Mouse (Mus musculus): ENCODE measurements around the gene Cpxm1. TPM values are rescaled to one million over a fixed set of nuclear protein-coding genes. Genes with fewer than 3 reads are reported as not detected.

The Cpxm1 gene
- polyA plus RNA-seq (2014; fragmentation: Nextera tagmentation; extraction: Ambion mirVana) = 22.0 and 26.2 TPM in 2 replicates

DNA sequence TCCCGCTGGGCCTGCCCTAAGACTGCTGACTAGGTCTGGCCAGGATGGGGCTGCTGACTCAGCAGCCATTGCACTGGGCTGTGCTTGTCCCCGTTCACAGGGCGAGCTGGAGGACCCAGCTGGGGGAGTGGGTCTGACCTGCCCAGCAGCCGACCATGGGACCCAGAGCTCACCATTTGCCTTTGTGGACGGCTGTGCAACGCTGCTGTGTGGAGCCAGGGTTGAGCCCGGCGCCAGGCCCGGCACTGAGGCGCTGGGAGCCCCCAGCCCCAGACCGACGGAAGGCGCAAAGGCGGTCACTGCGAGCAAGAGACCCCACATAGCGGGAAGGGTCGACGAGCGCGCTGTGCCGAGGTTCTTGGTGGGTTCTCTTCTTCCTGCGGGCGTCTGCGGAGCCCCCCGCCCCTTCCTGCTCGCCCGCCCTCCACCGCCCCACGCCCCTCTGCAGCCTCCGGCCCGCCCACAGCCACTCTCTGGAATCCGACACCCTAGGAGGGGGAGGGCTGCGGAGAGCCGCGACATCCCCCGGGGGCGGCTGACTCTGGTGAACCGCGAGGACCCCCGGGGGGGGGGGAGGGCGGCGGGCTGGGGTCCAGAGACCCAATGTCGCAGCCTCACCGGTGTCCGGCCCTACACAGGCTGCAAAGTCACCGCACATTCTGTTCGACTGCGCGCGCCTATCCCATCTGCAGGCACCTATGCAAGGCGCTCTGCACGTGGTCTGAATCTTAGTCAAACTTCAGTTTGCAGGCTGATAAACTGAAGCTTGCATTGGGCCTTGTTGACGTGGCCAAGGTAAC, at the start of gene Cpxm1:
Cpxm1 (minus strand) TSS at position 389 of the 800 bp plus-strand sequence.
- peak; percentile 65 for ATAC-seq (ENCODE audit: insufficient number of reproducible peaks, insufficient read depth, low FRiP score, low read depth)
- Histone ChIP-seq H3K27me3 (ENCODE audit: control insufficient read depth, insufficient read depth, low read length) (0 out of 2 replicates have a peak, but pooled peaks cover 14% of the 10 kb centered on the region), H3K36me3 (ENCODE audit: control insufficient read depth, insufficient read depth, low read length) (0 out of 2 replicates have a peak, but pooled peaks cover 11% of the 10 kb centered on the region), H3K4me3 (ENCODE audit: control insufficient read depth in 1 of 2, insufficient read depth in 1 of 2, low read depth in 1 of 2, low read length in 2 of 2) (peak within 1 kb of the TSS; percentile 65 to 69), H3K4me2 (ENCODE audit: low read length) (peak within 1 kb of the TSS; percentile 97), H3K4me1 (ENCODE audit: control insufficient read depth in 2 of 2, insufficient read depth in 2 of 2, low read length in 2 of 2) (peaks cover 6 to 7% of the 10 kb centered on the region in 2 experiments; a peak in 2 of 4 replicates), H3K9ac (ENCODE audit: low read length) (peak within 1 kb of the TSS; percentile 78), H3K9me3 (ENCODE audit: control insufficient read depth, low read length) (no peaks in the 10 kb centered on the region), H3K27ac (replicated peaks in 1 of 2; ENCODE audit: control insufficient read depth in 1 of 2, insufficient read depth in 1 of 2, low read depth in 2 of 2, low read length in 2 of 2) (peak within 1 kb of the TSS in 1 of 2 experiments; percentile 33; a peak in 1 of 4 replicates)
- WGBS = under 1% methylated on average over 43 of the region's 53 CpGs

DNA sequence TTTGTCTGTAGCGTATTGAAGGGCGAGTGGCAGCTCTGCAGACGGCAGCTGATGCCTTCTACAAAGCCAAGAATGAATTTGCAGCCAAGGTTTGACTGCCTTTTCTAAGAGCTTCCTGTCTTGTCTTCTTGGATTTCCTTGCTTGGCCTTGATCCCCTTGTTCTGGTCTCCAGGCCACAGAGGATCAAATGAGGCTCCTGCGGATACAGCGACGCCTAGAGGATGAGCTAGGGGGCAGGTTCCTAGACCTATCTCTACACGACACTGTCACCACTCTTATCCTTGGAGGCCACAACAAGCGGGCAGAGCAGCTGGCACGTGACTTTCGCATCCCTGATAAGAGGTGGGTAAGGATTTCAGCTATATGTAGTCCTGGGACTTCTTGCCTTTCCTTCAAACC, 44.8 kb upstream of the Cpxm1 start:
- Histone ChIP-seq H3K27me3 (ENCODE audit: control insufficient read depth, insufficient read depth, low read length) (no peaks in the 10 kb centered on the region), H3K4me3 (ENCODE audit: control insufficient read depth in 1 of 2, insufficient read depth in 1 of 2, low read depth in 1 of 2, low read length in 2 of 2) (no peak overlapping the region), H3K4me1 (ENCODE audit: control insufficient read depth in 2 of 2, insufficient read depth in 2 of 2, low read length in 2 of 2) (no peaks in the 10 kb centered on the region), H3K36me3 (ENCODE audit: control insufficient read depth, insufficient read depth, low read length) (peaks cover 78% of the 10 kb centered on the region), H3K4me2 (ENCODE audit: low read length) (no peak overlapping the region), H3K27ac (replicated peaks in 1 of 2; ENCODE audit: control insufficient read depth in 1 of 2, insufficient read depth in 1 of 2, low read depth in 2 of 2, low read length in 2 of 2) (no peak overlapping the region), H3K9ac (ENCODE audit: low read length) (no peak overlapping the region), H3K9me3 (ENCODE audit: control insufficient read depth, low read length) (no peaks in the 10 kb centered on the region)
- WGBS = 80% methylated on average over 10 of the region's 10 CpGs
- ATAC-seq (ENCODE audit: insufficient number of reproducible peaks, insufficient read depth, low FRiP score, low read depth) = no peak

GRCm38 (mm10) chr2:130439840-130440480, 42.6 kb upstream of the Cpxm1 start:
- Histone ChIP-seq H3K4me2 (ENCODE audit: low read length) (no peak overlapping the region), H3K4me1 (ENCODE audit: control insufficient read depth in 2 of 2, insufficient read depth in 2 of 2, low read length in 2 of 2) (no peaks in the 10 kb centered on the region), H3K9ac (ENCODE audit: low read length) (no peak overlapping the region), H3K9me3 (ENCODE audit: control insufficient read depth, low read length) (no peaks in the 10 kb centered on the region), H3K27me3 (ENCODE audit: control insufficient read depth, insufficient read depth, low read length) (no peaks in the 10 kb centered on the region), H3K4me3 (ENCODE audit: control insufficient read depth in 1 of 2, insufficient read depth in 1 of 2, low read depth in 1 of 2, low read length in 2 of 2) (no peak overlapping the region), H3K27ac (replicated peaks in 1 of 2; ENCODE audit: control insufficient read depth in 1 of 2, insufficient read depth in 1 of 2, low read depth in 2 of 2, low read length in 2 of 2) (no peak overlapping the region), H3K36me3 (ENCODE audit: control insufficient read depth, insufficient read depth, low read length) (peaks cover 74% of the 10 kb centered on the region)
- ATAC-seq (ENCODE audit: insufficient number of reproducible peaks, insufficient read depth, low FRiP score, low read depth) = no peak
- WGBS = 89% methylated on average over 4 of the region's 4 CpGs

GRCm38 (mm10) chr2:130438861-130439260, 41.5 kb upstream of the Cpxm1 start:
- Histone ChIP-seq H3K4me3 (ENCODE audit: control insufficient read depth in 1 of 2, insufficient read depth in 1 of 2, low read depth in 1 of 2, low read length in 2 of 2) (no peak overlapping the region), H3K9me3 (ENCODE audit: control insufficient read depth, low read length) (no peaks in the 10 kb centered on the region), H3K9ac (ENCODE audit: low read length) (no peak overlapping the region), H3K36me3 (ENCODE audit: control insufficient read depth, insufficient read depth, low read length) (peaks cover 66% of the 10 kb centered on the region), H3K27ac (replicated peaks in 1 of 2; ENCODE audit: control insufficient read depth in 1 of 2, insufficient read depth in 1 of 2, low read depth in 2 of 2, low read length in 2 of 2) (no peak overlapping the region), H3K4me2 (ENCODE audit: low read length) (no peak overlapping the region), H3K27me3 (ENCODE audit: control insufficient read depth, insufficient read depth, low read length) (no peaks in the 10 kb centered on the region), H3K4me1 (ENCODE audit: control insufficient read depth in 2 of 2, insufficient read depth in 2 of 2, low read length in 2 of 2) (no peaks in the 10 kb centered on the region)
- 88% methylated on average over 3 of the region's 3 CpGs for WGBS
- ATAC-seq (ENCODE audit: insufficient number of reproducible peaks, insufficient read depth, low FRiP score, low read depth) = no peak

GRCm38 (mm10) chr2:130436769-130437168, 39.4 kb upstream of the Cpxm1 start:
- H3K36me3 ChIP-seq (ENCODE audit: control insufficient read depth, insufficient read depth, low read length) = peaks cover 52% of the 10 kb centered on the region
- no peak overlapping the region for H3K4me2 ChIP-seq (ENCODE audit: low read length)
- H3K4me1 ChIP-seq (ENCODE audit: control insufficient read depth in 2 of 2, insufficient read depth in 2 of 2, low read length in 2 of 2) = no peaks in the 10 kb centered on the region
- no peak overlapping the region for H3K4me3 ChIP-seq (ENCODE audit: control insufficient read depth in 1 of 2, insufficient read depth in 1 of 2, low read depth in 1 of 2, low read length in 2 of 2)
- no peaks in the 10 kb centered on the region for H3K27me3 ChIP-seq (ENCODE audit: control insufficient read depth, insufficient read depth, low read length)
- H3K9me3 ChIP-seq (ENCODE audit: control insufficient read depth, low read length) = no peaks in the 10 kb centered on the region
- H3K27ac ChIP-seq (replicated peaks in 1 of 2; ENCODE audit: control insufficient read depth in 1 of 2, insufficient read depth in 1 of 2, low read depth in 2 of 2, low read length in 2 of 2) = no peak overlapping the region
- no peak overlapping the region for H3K9ac ChIP-seq (ENCODE audit: low read length)
- ATAC-seq (ENCODE audit: insufficient number of reproducible peaks, insufficient read depth, low FRiP score, low read depth) = no peak
- 94% methylated on average over 1 of the region's 1 CpGs for whole genome bisulfite sequencing

DNA sequence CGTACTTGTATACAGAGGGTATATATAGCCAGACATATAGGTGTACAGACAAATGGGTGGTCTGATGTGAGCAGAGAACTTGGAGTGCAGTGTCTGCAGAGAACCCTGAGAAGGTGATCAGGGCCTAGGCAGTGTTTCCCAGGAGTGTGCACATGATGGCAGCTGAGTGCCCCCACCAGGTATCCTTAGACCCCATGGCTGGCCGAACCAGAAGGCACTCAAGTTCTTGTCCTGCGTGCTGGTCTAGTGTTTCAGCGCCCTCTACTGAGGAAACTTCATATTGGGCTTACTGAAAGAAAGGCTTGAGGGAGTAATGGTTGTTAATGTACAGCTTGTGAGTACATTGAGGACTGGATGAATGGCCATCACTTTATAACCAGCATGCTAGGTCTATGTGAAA, 35.8 kb upstream of the Cpxm1 start:
- Histone ChIP-seq H3K36me3 (ENCODE audit: control insufficient read depth, insufficient read depth, low read length) (peaks cover 18% of the 10 kb centered on the region), H3K4me3 (ENCODE audit: control insufficient read depth in 1 of 2, insufficient read depth in 1 of 2, low read depth in 1 of 2, low read length in 2 of 2) (no peak overlapping the region), H3K4me2 (ENCODE audit: low read length) (no peak overlapping the region), H3K9ac (ENCODE audit: low read length) (no peak overlapping the region), H3K9me3 (ENCODE audit: control insufficient read depth, low read length) (no peaks in the 10 kb centered on the region), H3K27ac (replicated peaks in 1 of 2; ENCODE audit: control insufficient read depth in 1 of 2, insufficient read depth in 1 of 2, low read depth in 2 of 2, low read length in 2 of 2) (no peak overlapping the region), H3K4me1 (ENCODE audit: control insufficient read depth in 2 of 2, insufficient read depth in 2 of 2, low read length in 2 of 2) (peaks cover 0 to 3% of the 10 kb centered on the region in 2 experiments; a peak in 1 of 4 replicates), H3K27me3 (ENCODE audit: control insufficient read depth, insufficient read depth, low read length) (no peaks in the 10 kb centered on the region)
- ATAC-seq (ENCODE audit: insufficient number of reproducible peaks, insufficient read depth, low FRiP score, low read depth) = no peak
- WGBS = 21% methylated on average over 4 of the region's 4 CpGs

DNA sequence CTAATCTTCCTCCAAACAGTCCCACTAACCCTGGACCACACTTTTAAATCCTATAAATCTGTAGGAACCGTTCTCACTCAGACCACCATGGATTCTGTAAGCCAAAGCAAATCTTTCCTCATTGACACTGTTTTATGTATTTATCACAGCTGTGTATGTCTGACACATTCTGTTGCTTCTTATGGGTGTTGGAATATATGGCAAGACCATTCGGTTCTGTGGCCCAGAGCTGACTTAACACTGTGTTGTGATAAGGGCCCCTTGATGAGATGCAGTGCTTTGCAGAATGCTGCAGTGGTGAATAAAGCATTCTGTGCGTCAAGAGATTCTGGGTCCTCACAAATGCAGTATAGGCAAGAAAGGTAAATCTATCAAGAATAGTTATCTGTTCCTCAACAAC, 34.8 kb upstream of the Cpxm1 start:
- Histone ChIP-seq H3K36me3 (ENCODE audit: control insufficient read depth, insufficient read depth, low read length) (peaks cover 13% of the 10 kb centered on the region), H3K4me1 (ENCODE audit: control insufficient read depth in 2 of 2, insufficient read depth in 2 of 2, low read length in 2 of 2) (peaks cover 0 to 3% of the 10 kb centered on the region in 2 experiments; a peak in 1 of 4 replicates), H3K4me3 (ENCODE audit: control insufficient read depth in 1 of 2, insufficient read depth in 1 of 2, low read depth in 1 of 2, low read length in 2 of 2) (no peak overlapping the region), H3K27ac (replicated peaks in 1 of 2; ENCODE audit: control insufficient read depth in 1 of 2, insufficient read depth in 1 of 2, low read depth in 2 of 2, low read length in 2 of 2) (no peak overlapping the region), H3K27me3 (ENCODE audit: control insufficient read depth, insufficient read depth, low read length) (no peaks in the 10 kb centered on the region), H3K9me3 (ENCODE audit: control insufficient read depth, low read length) (no peaks in the 10 kb centered on the region), H3K9ac (ENCODE audit: low read length) (no peak overlapping the region), H3K4me2 (ENCODE audit: low read length) (no peak overlapping the region)
- ATAC-seq (ENCODE audit: insufficient number of reproducible peaks, insufficient read depth, low FRiP score, low read depth) = no peak
- 62% methylated on average over 3 of the region's 3 CpGs for WGBS
